Mouse (Mus musculus) E14TG2a.4 (cell line): Measurements from ENCODE around the gene Rtl8a.
A peak's percentile ranks its signal among the peaks of the same experiment; 100 is the strongest.
"Not testable (repeated sequence)": the region's sequence is repeated elsewhere in the genome, so short reads cannot be mapped to it uniquely, and the experiment has no call there.

Source experiments
- H3K27me3 ChIP-seq: 2 replicates; pipeline ENCODE4 v1.6.1; 2014; ENCODE audit warnings: low read length, control low read depth; ENCODE audit not compliant: insufficient read depth
- H3K36me3 ChIP-seq: 2 replicates; pipeline ENCODE4 v1.6.1; 2014; ENCODE audit warnings: low read length, control low read depth; ENCODE audit not compliant: insufficient read depth
- H3K4me1 ChIP-seq: replicated peaks from 2 replicates; pipeline ENCODE4 v1.6.1; 2014; ENCODE audit warnings: low read depth, low read length, control low read depth
- H3K4me3 ChIP-seq: replicated peaks from 2 replicates; pipeline ENCODE4 v1.5.1; 2014; ENCODE audit warnings: mild to moderate bottlenecking, low read length
- H3K9me3 ChIP-seq: 2 replicates; pipeline ENCODE4 v1.6.1; 2014; ENCODE audit warnings: low read length, control low read depth
- CTCF ChIP-seq: conservative IDR thresholded peaks from 2 replicates; pipeline ENCODE4 v1.5.1; 2014; ENCODE audit warnings: low read length
- NANOG ChIP-seq: IDR thresholded peaks from 2 replicates; pipeline ENCODE4 v1.6.1; 2014; ENCODE audit warnings: borderline replicate concordance, low read length, mixed read lengths
- POU5F1 ChIP-seq: IDR thresholded peaks from 2 replicates; pipeline ENCODE4 v1.6.1; 2014; ENCODE audit warnings: low read length, borderline replicate concordance

The Rtl8a gene

GRCm38 (mm10) chrX:53642980-53643961, at the start of gene Rtl8a:
Gene Rtl8a, minus strand, starts transcription at chrX:53643682.
- not testable (repeated sequence) for H3K36me3 ChIP-seq, H3K27me3 ChIP-seq, H3K9me3 ChIP-seq, H3K4me1 ChIP-seq
- H3K4me3 ChIP-seq: 0 out of 2 replicates have a peak within 1 kb of the TSS, but pooled peaks have one; percentile 43

- Histone ChIP-seq H3K4me3 (no peak overlapping the region), H3K27me3 (0 out of 2 replicates have a peak, but pooled peaks cover 6% of the 10 kb centered on the region), H3K9me3 (no peaks in the 10 kb centered on the region), H3K36me3 (no peaks in the 10 kb centered on the region), H3K4me1 (no peaks in the 10 kb centered on the region)
- TF ChIP-seq NANOG: no peak
- no peak for TF ChIP-seq CTCF
- no peak for TF ChIP-seq POU5F1
Measured at GRCm38 (mm10) chrX:53693141-53693540, 49.7 kb upstream of the Rtl8a start.

GRCm38 (mm10) chrX:53692065-53692464, 48.6 kb upstream of the Rtl8a start:
- 0 out of 2 replicates have a peak, but pooled peaks cover 6% of the 10 kb centered on the region for H3K27me3 ChIP-seq
- H3K4me3 ChIP-seq: no peak overlapping the region
- no peaks in the 10 kb centered on the region for H3K4me1 ChIP-seq
- no peaks in the 10 kb centered on the region for H3K36me3 ChIP-seq
- TF ChIP-seq NANOG: no peak
- TF ChIP-seq CTCF: no peak
- no peak for TF ChIP-seq POU5F1
- no peaks in the 10 kb centered on the region for H3K9me3 ChIP-seq

- H3K36me3 ChIP-seq, H3K27me3 ChIP-seq: not testable (repeated sequence)
Measured at GRCm38 (mm10) chrX:53684676-53685075, 41.2 kb upstream of the Rtl8a start.

GRCm38 (mm10) chrX:53682650-53683049, 39.2 kb upstream of the Rtl8a start:
- not testable (repeated sequence) for H3K36me3 ChIP-seq, H3K9me3 ChIP-seq, H3K4me1 ChIP-seq, H3K27me3 ChIP-seq, H3K4me3 ChIP-seq

More at GRCm38 (mm10) chrX:53684676-53685075, 41.2 kb upstream of the Rtl8a start:
- not testable (repeated sequence) for H3K9me3 ChIP-seq, H3K4me3 ChIP-seq, H3K4me1 ChIP-seq

GRCm38 (mm10) chrX:53676943-53677342, 33.5 kb upstream of the Rtl8a start:
- H3K27me3 ChIP-seq, H3K4me3 ChIP-seq, H3K4me1 ChIP-seq, H3K36me3 ChIP-seq, H3K9me3 ChIP-seq: not testable (repeated sequence)

GRCm38 (mm10) chrX:53670696-53671095, 27.2 kb upstream of the Rtl8a start:
- not testable (repeated sequence) for H3K9me3 ChIP-seq, H3K27me3 ChIP-seq, H3K36me3 ChIP-seq, H3K4me1 ChIP-seq, H3K4me3 ChIP-seq

DNA sequence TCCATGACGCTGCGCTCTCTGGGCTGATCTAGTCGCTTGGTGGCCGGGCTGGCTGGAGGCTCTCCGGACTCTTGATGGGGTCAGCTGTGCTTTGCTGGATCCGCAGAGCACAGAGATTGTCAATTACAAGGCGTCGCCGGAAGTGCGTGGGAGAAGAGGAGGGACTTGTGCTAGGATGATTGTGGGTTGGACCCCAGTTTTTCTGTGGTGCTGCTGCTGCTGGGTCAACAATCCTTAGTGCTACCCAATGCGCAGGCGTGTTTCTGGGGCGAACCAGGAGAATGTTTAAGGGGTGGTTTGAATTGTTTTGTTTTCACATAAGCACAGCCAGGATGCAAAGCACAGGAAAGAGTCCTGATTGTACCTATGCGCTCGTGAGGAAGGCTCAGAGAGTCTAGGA, 26.8 kb upstream of the Rtl8a start, which contains the start of gene Rtl8b:
TSS of gene Rtl8b (minus strand) at position 115 of the 400 bp plus-strand sequence.
- Histone ChIP-seq H3K4me3 (0 out of 2 replicates have a peak within 1 kb of the TSS, but pooled peaks have one; percentile 41), H3K36me3 (no peaks in the 10 kb centered on the region), H3K4me1 (no peaks in the 10 kb centered on the region), H3K9me3 (no peaks in the 10 kb centered on the region), H3K27me3 (no peaks in the 10 kb centered on the region)
- TF ChIP-seq NANOG (no peak), POU5F1 (no peak), CTCF (no peak)

DNA sequence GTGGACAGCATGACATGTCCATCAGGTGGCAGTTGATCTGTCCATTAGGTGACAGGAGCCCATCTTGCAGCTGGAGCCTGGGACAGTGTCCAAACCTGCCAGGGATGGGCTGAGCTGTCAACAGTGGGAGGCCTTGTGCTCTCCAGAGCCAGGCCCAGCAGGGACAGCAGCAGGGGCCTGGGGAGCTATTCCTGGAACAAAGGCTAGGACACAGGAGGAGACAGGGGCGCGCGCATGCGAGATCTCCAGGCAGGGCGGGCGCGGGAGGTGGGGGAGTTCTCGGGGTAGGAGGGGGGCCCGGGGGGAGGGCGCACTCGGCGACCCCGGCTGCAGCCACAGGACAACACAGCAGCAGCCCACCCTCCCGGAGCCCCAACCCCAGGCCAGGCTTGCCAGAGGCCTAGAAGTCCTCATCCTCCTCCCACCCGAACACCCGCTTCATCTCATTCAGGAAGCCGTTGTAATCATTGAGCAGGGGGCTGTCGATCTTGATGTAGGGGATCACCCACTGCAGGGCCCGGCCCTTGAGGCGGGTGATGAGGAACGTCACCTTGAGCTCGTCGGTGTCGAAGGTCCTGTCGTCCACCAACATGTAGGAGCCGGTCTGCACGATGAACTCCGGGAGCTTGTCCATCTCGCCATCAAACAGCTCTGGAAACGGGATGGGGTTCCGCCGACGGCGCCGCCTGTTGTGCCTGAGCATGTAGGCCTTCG, 26.2 kb upstream of the Rtl8a start:
- not testable (repeated sequence) for H3K4me1 ChIP-seq, H3K27me3 ChIP-seq, H3K9me3 ChIP-seq, H3K36me3 ChIP-seq
- 0 out of 2 replicates have a peak overlapping the region, but pooled peaks have one; percentile 41 for H3K4me3 ChIP-seq

GRCm38 (mm10) chrX:53652917-53653316, 9.4 kb upstream of the Rtl8a start:
- not testable (repeated sequence) for H3K9me3 ChIP-seq, H3K4me3 ChIP-seq, H3K27me3 ChIP-seq, H3K4me1 ChIP-seq, H3K36me3 ChIP-seq
